30 mouse cellular contexts compared by ENCODE assay signal in genomic region chr1:20669769-20670168, GRCm38 (mm10). TPM values are rescaled to one million over a fixed set of nuclear protein-coding genes. Genes with fewer than 3 reads are reported as not detected.
A peak's percentile ranks its signal among the peaks of the same experiment; 100 is the strongest.
DNase-seq lines count a peak whose midpoint lies in the region; ATAC-seq and TF ChIP-seq lines count a peak whose summit lies in the region.
"Had no signal": no experiment of that assay in that cellular context is flagged by ENCODE, and none has a peak within 500 bp of the region (broad histone marks: within the 10 kb centered on the region; RNA-seq: fewer than 3 reads in every experiment).

No protein-coding gene starts in this region.

- no peak overlapping the region for H3K27ac ChIP-seq in embryonic facial prominence, embryonic 14.5 days (replicated peaks; ENCODE audit: low read depth, low read length)
- no peak overlapping the region for H3K27ac ChIP-seq in embryonic facial prominence, embryonic 10.5 days (replicated peaks)
- no peak overlapping the region for H3K27ac ChIP-seq in limb, embryonic 14.5 days (replicated peaks; ENCODE audit: low read depth, low read length)
- H3K27ac ChIP-seq in hindbrain, embryonic 16.5 days (ENCODE audit: low read depth, low read length) = no peak overlapping the region
- H3K27ac ChIP-seq in midbrain, embryonic 14.5 days (replicated peaks; ENCODE audit: low read depth, low read length) = no peak overlapping the region
- H3K27ac ChIP-seq: embryonic facial prominence, embryonic 12.5 days; forebrain, embryonic 10.5 days; forebrain, embryonic 13.5 days; hindbrain, embryonic 10.5 days; hindbrain, embryonic 13.5 days; hindbrain, postnatal 0 days had no signal

- H3K4me2 ChIP-seq in embryonic facial prominence, embryonic 14.5 days (ENCODE audit: low read depth, low read length) = no peak overlapping the region
- H3K4me2 ChIP-seq in limb, embryonic 14.5 days (replicated peaks; ENCODE audit: low read depth, low read length, severe bottlenecking) = no peak overlapping the region
- no peak overlapping the region for H3K4me2 ChIP-seq in hindbrain, embryonic 16.5 days (ENCODE audit: low read length)
- H3K4me2 ChIP-seq in midbrain, embryonic 14.5 days (ENCODE audit: low read length) = no peak overlapping the region
- H3K4me2 ChIP-seq: embryonic facial prominence, embryonic 12.5 days; forebrain, embryonic 13.5 days; heart, embryonic 11.5 days; hindbrain, embryonic 13.5 days had no signal

- H3K9me3 ChIP-seq in embryonic facial prominence, embryonic 14.5 days (ENCODE audit: control insufficient read depth, low read length) = no peaks in the 10 kb centered on the region
- H3K9me3 ChIP-seq in embryonic facial prominence, embryonic 10.5 days = no peaks in the 10 kb centered on the region
- no peaks in the 10 kb centered on the region for H3K9me3 ChIP-seq in limb, embryonic 14.5 days (ENCODE audit: control insufficient read depth, low read length)
- H3K9me3 ChIP-seq in hindbrain, embryonic 16.5 days (ENCODE audit: control insufficient read depth, low read length) = no peaks in the 10 kb centered on the region
- no peaks in the 10 kb centered on the region for H3K9me3 ChIP-seq in midbrain, embryonic 14.5 days (ENCODE audit: control insufficient read depth, low read length)
- H3K9me3 ChIP-seq: embryonic facial prominence, embryonic 12.5 days; forebrain, embryonic 10.5 days; forebrain, embryonic 13.5 days; G1E; hindbrain, embryonic 10.5 days; hindbrain, embryonic 13.5 days had no signal

- peak; percentile 72 for DNase-seq in embryonic facial prominence, embryonic 14.5 days (ENCODE audit: low spot score)
- DNase-seq in embryonic facial prominence, embryonic 10.5 days (ENCODE audit: low spot score) = no peak
- DNase-seq in gastrocnemius, postnatal 14 days = peak; percentile 11
- DNase-seq in gastrocnemius, postnatal 25 days = no peak
- no peak for DNase-seq in limb, embryonic 14.5 days (ENCODE audit: low spot score)
- DNase-seq in midbrain, embryonic 14.5 days = no peak
- DNase-seq: adrenal gland, postnatal 10 days; adrenal gland, postnatal 36 days; cerebellum, adult 18-20 months; cerebellum, adult 9-10 months; cerebellum, postnatal 14 days had no signal

- H3K27me3 ChIP-seq in embryonic facial prominence, embryonic 14.5 days (replicated peaks; ENCODE audit: control insufficient read depth, insufficient read depth, low read length) = no peaks in the 10 kb centered on the region
- H3K27me3 ChIP-seq in embryonic facial prominence, embryonic 10.5 days (replicated peaks; ENCODE audit: low read depth, poor library complexity, severe bottlenecking) = no peaks in the 10 kb centered on the region
- no peaks in the 10 kb centered on the region for H3K27me3 ChIP-seq in limb, embryonic 14.5 days (ENCODE audit: control insufficient read depth, insufficient read depth, low read length)
- no peaks in the 10 kb centered on the region for H3K27me3 ChIP-seq in hindbrain, embryonic 16.5 days (replicated peaks; ENCODE audit: control insufficient read depth, insufficient read depth, low read length)
- no peaks in the 10 kb centered on the region for H3K27me3 ChIP-seq in midbrain, embryonic 14.5 days (ENCODE audit: control insufficient read depth, insufficient read depth, low read length)
- H3K27me3 ChIP-seq: CH12.LX; embryonic facial prominence, embryonic 12.5 days; forebrain, embryonic 13.5 days; hindbrain, embryonic 13.5 days; Patski had no signal

- no peaks in the 10 kb centered on the region for H3K36me3 ChIP-seq in embryonic facial prominence, embryonic 14.5 days (ENCODE audit: control insufficient read depth, insufficient read depth, low read length)
- H3K36me3 ChIP-seq in embryonic facial prominence, embryonic 10.5 days (replicated peaks) = no peaks in the 10 kb centered on the region
- no peaks in the 10 kb centered on the region for H3K36me3 ChIP-seq in limb, embryonic 14.5 days (ENCODE audit: control insufficient read depth, insufficient read depth, low read length)
- H3K36me3 ChIP-seq in hindbrain, embryonic 16.5 days (ENCODE audit: control insufficient read depth, insufficient read depth, low read length) = no peaks in the 10 kb centered on the region
- H3K36me3 ChIP-seq in midbrain, embryonic 14.5 days (ENCODE audit: control insufficient read depth, insufficient read depth, low read length) = no peaks in the 10 kb centered on the region
- H3K36me3 ChIP-seq: embryonic facial prominence, embryonic 12.5 days; forebrain, embryonic 10.5 days; G1E; hindbrain, embryonic 10.5 days; hindbrain, embryonic 13.5 days had no signal

- no peaks in the 10 kb centered on the region; the same call in 1 of the 2 replicates for H3K4me1 ChIP-seq in embryonic facial prominence, embryonic 14.5 days (ENCODE audit: control insufficient read depth, insufficient read depth, low read length)
- H3K4me1 ChIP-seq in embryonic facial prominence, embryonic 10.5 days = 0 out of 2 replicates have a peak, but pooled peaks cover 5% of the 10 kb centered on the region
- H3K4me1 ChIP-seq in limb, embryonic 14.5 days (ENCODE audit: control insufficient read depth, insufficient read depth, low read length) = no peaks in the 10 kb centered on the region
- H3K4me1 ChIP-seq in hindbrain, embryonic 16.5 days (ENCODE audit: control insufficient read depth, insufficient read depth, low read depth, low read length) = no peaks in the 10 kb centered on the region
- no peaks in the 10 kb centered on the region for H3K4me1 ChIP-seq in midbrain, embryonic 14.5 days (ENCODE audit: control insufficient read depth, insufficient read depth, low read length)
- H3K4me1 ChIP-seq: embryonic facial prominence, embryonic 12.5 days; forebrain, embryonic 10.5 days; forebrain, embryonic 13.5 days; hindbrain, embryonic 13.5 days had no signal

- intact Hi-C loops in gastrocnemius, postnatal 14 days (cut with DNase I; ENCODE audit: low total_unique reads) = no loop called here

- peak; percentile 47; the same call in 1 of the 2 replicates for ATAC-seq in embryonic facial prominence, embryonic 14.5 days (ENCODE audit: low read depth)
- ATAC-seq in limb, embryonic 14.5 days (ENCODE audit: low FRiP score, low read depth) = peak; percentile 56
- no peak for ATAC-seq in hindbrain, embryonic 16.5 days
- ATAC-seq in midbrain, embryonic 14.5 days (ENCODE audit: low FRiP score, low TSS enrichment) = no peak
- ATAC-seq: forebrain, embryonic 13.5 days; forebrain, embryonic 16.5 days; hindbrain, postnatal 0 days; inflammation-experienced regulatory T-cells, adult 6 months; intestine, embryonic 16.5 days; Patski had no signal

- H3K4me3 ChIP-seq in embryonic facial prominence, embryonic 14.5 days (ENCODE audit: low read depth, low read length) = no peak overlapping the region
- no peak overlapping the region for H3K4me3 ChIP-seq in embryonic facial prominence, embryonic 10.5 days
- no peak overlapping the region for H3K4me3 ChIP-seq in limb, embryonic 14.5 days (replicated peaks; ENCODE audit: low read length)
- no peak overlapping the region for H3K4me3 ChIP-seq in hindbrain, embryonic 16.5 days (ENCODE audit: low read length)
- H3K4me3 ChIP-seq in midbrain, embryonic 14.5 days (replicated peaks; ENCODE audit: low read depth, low read length) = no peak overlapping the region
- H3K4me3 ChIP-seq: embryonic facial prominence, embryonic 12.5 days; forebrain, embryonic 10.5 days; forebrain, embryonic 13.5 days; hindbrain, embryonic 10.5 days; hindbrain, embryonic 13.5 days had no signal

- no peak for TF ChIP-seq POLR2A in limb, embryonic 14.5 days (IDR thresholded peaks at IDR 0.05; ENCODE audit: borderline replicate concordance, extremely low read depth, insufficient read depth, insufficient read length)

- WGBS in embryonic facial prominence, embryonic 14.5 days = 73% methylated on average over 4 of the region's 4 CpGs
- 83% methylated on average over 4 of the region's 4 CpGs for WGBS in embryonic facial prominence, embryonic 10.5 days
- 75% methylated on average over 4 of the region's 4 CpGs for WGBS in limb, embryonic 14.5 days
- 85% methylated on average over 4 of the region's 4 CpGs for WGBS in hindbrain, embryonic 16.5 days
- 88% methylated on average over 4 of the region's 4 CpGs for WGBS in midbrain, embryonic 14.5 days

- no peak overlapping the region for H3K9ac ChIP-seq in embryonic facial prominence, embryonic 14.5 days (ENCODE audit: low read depth, low read length)
- H3K9ac ChIP-seq in limb, embryonic 14.5 days (ENCODE audit: low read depth, low read length, severe bottlenecking) = no peak overlapping the region
- H3K9ac ChIP-seq in hindbrain, embryonic 16.5 days (ENCODE audit: low read depth, low read length) = no peak overlapping the region
- no peak overlapping the region for H3K9ac ChIP-seq in midbrain, embryonic 14.5 days (replicated peaks; ENCODE audit: low read length)
- H3K9ac ChIP-seq: embryonic facial prominence, embryonic 12.5 days; forebrain, embryonic 13.5 days; hindbrain, embryonic 13.5 days had no signal

RNA-seq across cellular contexts. Expression of gene Pkhd1, which starts 51.9 kb away (rescaled TPM):
- polyA plus RNA-seq in embryonic facial prominence, embryonic 14.5 days (2014; fragmentation: Nextera tagmentation; extraction: Ambion mirVana) = 0.20 and 0.38 TPM in 2 replicates
- polyA plus RNA-seq in embryonic facial prominence, embryonic 10.5 days (2016; fragmentation: Nextera tagmentation; extraction: Ambion mirVana) = 0.01 TPM in 2 replicates
- under 1 TPM; 0.09 to 0.12 TPM for total RNA-seq in gastrocnemius, postnatal 14 days (2021)
- under 1 TPM; 0.10 to 0.13 TPM for total RNA-seq in gastrocnemius, postnatal 25 days (2021)
- 0.24 and 0.25 TPM in 2 replicates for polyA plus RNA-seq in limb, embryonic 14.5 days (2012; rRNA removed)
- polyA plus RNA-seq in limb, embryonic 14.5 days (2014; fragmentation: Nextera tagmentation; extraction: Ambion mirVana) = 0.12 and 0.32 TPM in 2 replicates
- 0.01 TPM in 2 replicates for polyA plus RNA-seq in hindbrain, embryonic 16.5 days (2015; fragmentation: Nextera tagmentation; extraction: Ambion mirVana)
- polyA plus RNA-seq in midbrain, embryonic 14.5 days (2014; fragmentation: Nextera tagmentation; extraction: Ambion mirVana) = 0.03 and 0.05 TPM in 2 replicates
- total RNA-seq: CH12.LX; granulocyte monocyte progenitor cell, adult 5-6 weeks; heart, adult 8-10 months; heart, postnatal 25 days; hindbrain, postnatal 0 days had no signal
- polyA plus RNA-seq: embryonic facial prominence, embryonic 12.5 days; forebrain, embryonic 10.5 days; forebrain, embryonic 13.5 days; G1E; heart, embryonic 11.5 days; heart, embryonic 14.5 days; heart, postnatal 0 days; hindbrain, embryonic 10.5 days; hindbrain, embryonic 13.5 days; inflammation-experienced regulatory T-cells, adult 6 months had no signal

Comparison
In these comparisons a context has a peak if more than half of its experiments do, and no peak if none do; other contexts are left out.
1. DNase-seq: peak in embryonic facial prominence, embryonic 14.5 days (single experiment) and gastrocnemius, postnatal 14 days (single experiment); none in embryonic facial prominence, embryonic 10.5 days (single experiment), gastrocnemius, postnatal 25 days (single experiment), limb, embryonic 14.5 days (single experiment) and midbrain, embryonic 14.5 days (single experiment).
2. ATAC-seq: peak in embryonic facial prominence, embryonic 14.5 days (single experiment) and limb, embryonic 14.5 days (single experiment); none in hindbrain, embryonic 16.5 days (single experiment) and midbrain, embryonic 14.5 days (single experiment).